Mouse (Mus musculus) sigmoid colon, adult 10 weeks (tissue): ENCODE results near the gene Olfr1360. TPM values are rescaled to one million over a fixed set of nuclear protein-coding genes. Genes with fewer than 3 reads are reported as not detected.

ENCODE experiments used
- polyA plus RNA-seq: library from polyadenylated mRNA; stranded (reverse); fragments of 350-450 nt; fragmentation: Illumina TruSeq; extraction: RNeasy Lipid Tissue Mini Kit (QIAGEN cat#74804); gene quantifications from one replicate; pipeline ENCODE4 v1.2.3, GENCODE M21; 2014; ENCODE audit warnings: low read depth, low replicate concordance

Gene Olfr1360
- polyA plus RNA-seq, result not detected

DNA sequence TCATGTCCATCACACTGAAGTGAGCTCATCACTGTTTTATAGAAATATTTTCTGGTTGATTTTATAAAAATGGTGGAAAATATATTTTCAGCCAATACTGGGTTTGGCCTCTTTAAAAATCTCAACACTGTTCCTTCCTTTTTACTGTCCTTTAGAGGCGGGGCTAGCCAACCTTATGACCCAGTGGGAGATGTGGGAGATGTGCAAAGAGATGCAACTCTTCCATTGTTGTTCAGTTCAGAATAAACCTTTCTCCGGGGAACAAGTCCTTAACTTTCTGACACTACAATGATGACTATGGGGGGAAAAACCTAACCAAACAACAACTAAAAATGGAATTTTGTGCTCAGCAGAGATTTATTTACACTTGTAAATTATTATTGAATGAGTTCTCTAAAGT is at the start of gene Olfr1360:
TSS of gene Olfr1360 (minus strand) at position 101 of the 400 bp plus-strand sequence.

DNA sequence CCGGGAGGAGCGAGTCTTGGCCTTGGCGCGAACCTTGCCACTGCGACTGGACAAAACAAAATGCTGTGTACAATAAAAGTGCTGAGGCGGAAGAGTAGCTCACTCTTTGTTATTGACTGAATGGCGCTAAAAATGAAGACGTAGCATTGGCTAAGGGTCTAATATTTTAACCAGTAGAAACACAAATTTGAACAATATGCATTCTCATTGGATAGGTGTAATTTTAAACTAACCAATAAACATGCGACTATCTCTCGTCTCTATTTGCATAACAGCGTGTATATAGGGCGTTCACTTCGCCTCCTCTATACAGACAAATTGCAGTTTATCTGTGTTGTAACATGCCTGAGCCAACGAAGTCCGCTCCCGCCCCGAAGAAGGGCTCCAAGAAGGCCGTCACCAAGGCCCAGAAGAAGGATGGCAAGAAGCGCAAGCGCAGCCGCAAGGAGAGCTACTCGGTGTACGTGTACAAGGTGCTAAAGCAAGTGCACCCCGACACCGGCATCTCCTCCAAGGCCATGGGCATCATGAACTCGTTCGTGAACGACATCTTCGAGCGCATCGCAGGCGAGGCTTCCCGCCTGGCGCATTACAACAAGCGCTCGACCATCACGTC is 44.7 kb upstream of the Olfr1360 start, which contains the start of gene Hist1h2bm:
TSS of gene Hist1h2bm (plus strand) at position 288 of the 616 bp plus-strand sequence.

DNA sequence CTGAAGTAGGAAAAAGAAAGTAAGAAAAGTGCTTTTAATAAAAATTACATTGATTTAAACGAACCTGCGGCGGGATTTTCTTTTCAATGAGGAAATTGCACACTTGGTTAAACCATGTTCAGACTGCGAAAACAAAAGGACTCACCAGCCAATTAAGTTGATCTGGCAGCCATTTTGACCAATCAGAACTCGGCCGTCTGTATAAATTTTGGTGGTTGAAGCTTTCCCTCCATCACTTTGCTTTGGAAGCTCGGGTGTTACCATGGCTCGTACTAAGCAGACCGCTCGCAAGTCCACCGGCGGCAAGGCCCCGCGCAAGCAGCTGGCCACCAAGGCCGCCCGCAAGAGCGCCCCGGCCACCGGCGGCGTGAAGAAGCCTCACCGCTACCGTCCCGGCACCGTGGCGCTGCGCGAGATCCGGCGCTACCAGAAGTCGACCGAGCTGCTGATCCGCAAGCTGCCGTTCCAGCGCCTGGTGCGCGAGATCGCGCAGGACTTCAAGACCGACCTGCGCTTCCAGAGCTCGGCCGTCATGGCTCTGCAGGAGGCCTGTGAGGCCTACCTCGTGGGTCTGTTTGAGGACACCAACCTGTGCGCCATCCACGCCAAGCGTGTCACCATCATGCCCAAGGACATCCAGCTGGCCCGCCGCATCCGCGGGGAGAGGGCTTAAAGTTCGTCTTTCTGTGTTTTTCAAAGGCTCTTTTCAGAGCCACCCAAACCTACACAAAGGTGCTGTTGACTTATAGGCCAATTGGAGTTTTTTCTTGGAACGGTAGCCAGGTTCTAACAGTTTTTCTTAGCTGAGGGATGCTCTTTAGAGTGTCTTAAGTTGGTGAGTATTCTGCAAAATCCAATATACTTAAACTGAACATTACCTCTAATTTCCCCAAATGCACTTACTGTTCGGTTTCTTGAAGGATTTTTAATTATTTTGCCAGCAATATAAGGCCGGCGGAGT is 40.5 kb upstream of the Olfr1360 start, which contains the start of gene Hist1h3h:
TSS of gene Hist1h3h (plus strand) at position 263 of the 961 bp plus-strand sequence.

DNA sequence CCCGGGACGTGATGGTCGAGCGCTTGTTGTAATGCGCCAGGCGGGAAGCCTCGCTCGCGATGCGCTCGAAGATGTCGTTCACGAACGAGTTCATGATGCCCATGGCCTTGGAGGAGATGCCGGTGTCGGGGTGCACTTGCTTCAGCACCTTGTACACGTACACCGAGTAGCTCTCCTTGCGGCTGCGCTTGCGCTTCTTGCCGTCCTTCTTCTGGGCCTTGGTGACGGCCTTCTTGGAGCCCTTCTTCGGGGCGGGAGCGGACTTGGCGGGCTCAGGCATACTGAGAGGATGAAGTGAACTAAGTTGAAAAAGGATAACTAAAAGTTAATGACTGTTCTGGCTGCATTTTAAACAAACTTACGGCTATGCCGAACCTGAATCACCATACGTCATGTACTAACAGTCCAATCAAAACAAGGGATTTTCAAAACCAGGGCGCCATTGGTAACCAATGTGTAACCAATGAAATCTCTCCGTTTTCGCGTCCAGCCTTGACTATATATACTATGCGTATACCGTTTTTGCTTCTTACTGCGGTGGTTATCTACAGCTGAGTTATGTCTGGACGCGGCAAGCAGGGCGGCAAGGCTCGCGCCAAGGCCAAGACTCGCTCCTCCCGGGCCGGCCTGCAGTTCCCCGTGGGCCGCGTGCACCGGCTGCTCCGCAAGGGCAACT is 38.8 kb upstream of the Olfr1360 start, which contains the start of the genes Hist1h2bl and Hist1h2ai:
TSS of gene Hist1h2bl (minus strand) at position 280 of the 676 bp plus-strand sequence.
TSS of gene Hist1h2ai (plus strand) at position 559 of the 676 bp plus-strand sequence.

DNA sequence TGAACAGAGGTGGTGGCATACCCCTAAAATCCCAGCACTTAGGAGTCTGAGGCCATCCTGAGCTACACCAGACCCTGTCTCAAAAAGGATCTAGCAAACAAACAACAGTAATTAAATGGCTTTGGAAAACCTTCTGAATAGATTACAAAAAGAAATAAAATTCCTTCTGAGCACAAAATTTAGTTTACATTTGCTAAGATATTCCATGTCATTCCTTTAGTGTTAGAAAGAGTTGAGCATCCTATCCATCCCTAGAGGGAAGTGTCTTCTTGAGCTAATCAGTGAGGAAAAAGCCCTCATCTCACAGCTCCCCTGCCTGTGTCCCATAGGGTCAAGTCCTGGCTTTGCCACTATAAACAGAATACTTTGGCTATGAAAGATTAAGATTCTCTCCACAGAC is 20.6 kb upstream of the Olfr1360 start, which contains the start of gene Olfr1359:
TSS of gene Olfr1359 (plus strand) at position 301 of the 400 bp plus-strand sequence.

DNA sequence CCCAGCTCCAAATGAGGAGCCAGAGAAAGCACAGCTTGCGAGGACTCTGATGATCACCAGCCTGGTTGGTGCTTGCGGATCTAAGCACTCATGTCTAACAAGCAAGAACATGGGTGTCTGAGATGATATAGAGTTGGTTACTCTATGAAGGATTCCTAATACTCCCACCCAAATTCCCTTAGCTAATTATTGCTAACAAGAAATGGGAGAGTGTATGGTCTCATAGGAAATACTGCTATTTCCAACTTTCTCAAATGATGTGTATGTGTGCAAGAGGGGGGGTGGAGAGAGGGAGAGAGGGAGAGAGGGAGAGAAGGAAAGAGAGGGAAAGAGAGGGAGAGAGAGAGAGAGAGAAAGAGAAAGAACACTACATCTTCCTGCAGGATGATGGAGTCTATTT is 13.9 kb downstream of the Olfr1360 start, which contains the start of gene Olfr1361:
TSS of gene Olfr1361 (minus strand) at position 101 of the 400 bp plus-strand sequence.

DNA sequence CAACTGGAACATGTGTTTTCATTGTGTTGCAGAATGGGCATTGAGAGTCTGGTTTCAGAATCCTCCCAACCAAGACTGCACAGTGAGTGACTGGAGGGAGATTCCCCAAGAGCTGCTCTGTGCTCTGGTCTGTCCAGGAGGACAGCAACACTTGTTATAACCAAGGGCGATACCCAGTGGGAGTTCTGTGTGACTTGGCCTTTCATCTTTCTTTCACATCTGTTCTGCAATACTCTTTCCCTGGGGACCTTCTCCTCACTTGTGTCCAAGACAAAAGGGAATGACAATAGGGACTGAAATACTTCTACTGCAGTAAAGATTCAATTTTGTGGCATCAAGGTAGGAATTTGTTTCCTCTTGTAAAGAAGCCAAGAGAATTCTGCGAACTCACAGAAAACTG is 34.8 kb downstream of the Olfr1360 start, which contains the start of gene Olfr11:
TSS of gene Olfr11 (minus strand) at position 101 of the 400 bp plus-strand sequence.

Other genes starting within 250 kb of the Olfr1360 start
- 3.1 TPM for gene Pgbd1, start 236.3 kb downstream of the Olfr1360 start, polyA plus RNA-seq
- 116 TPM for gene Zscan26, start 223.7 kb downstream of the Olfr1360 start, polyA plus RNA-seq
- 0.50 TPM for gene Nkapl, start 208.9 kb downstream of the Olfr1360 start, polyA plus RNA-seq
- gene Zkscan4, start 198.5 kb downstream of the Olfr1360 start, polyA plus RNA-seq, result 0.98 TPM
- gene Gm10065, start 198.0 kb downstream of the Olfr1360 start, polyA plus RNA-seq, result not detected
- gene AK157302, start 182.2 kb downstream of the Olfr1360 start, polyA plus RNA-seq, result 4.5 TPM
- gene Gm11273, start 176.0 kb downstream of the Olfr1360 start, polyA plus RNA-seq, result not detected
- gene Zkscan8, start 146.3 kb downstream of the Olfr1360 start, polyA plus RNA-seq, result 33.2 TPM
- gene Olfr1366, start 134.6 kb downstream of the Olfr1360 start, polyA plus RNA-seq, result not detected
- not detected for gene Olfr1535, start 117.5 kb downstream of the Olfr1360 start, polyA plus RNA-seq
- gene Olfr1364, start 95.6 kb downstream of the Olfr1360 start, polyA plus RNA-seq, result not detected
- not detected for gene Olfr1362, start 63.4 kb downstream of the Olfr1360 start, polyA plus RNA-seq
- not detected for gene Olfr11, start 34.9 kb downstream of the Olfr1360 start, polyA plus RNA-seq
- not detected for gene Olfr1361, start 14.0 kb downstream of the Olfr1360 start, polyA plus RNA-seq
- not detected for gene Olfr1359, start 20.7 kb upstream of the Olfr1360 start, polyA plus RNA-seq
- gene Hist1h2bl, start 38.7 kb upstream of the Olfr1360 start, polyA plus RNA-seq, result not detected
- gene Hist1h2ai, start 39.0 kb upstream of the Olfr1360 start, polyA plus RNA-seq, result not detected
- not detected for gene Hist1h3h, start 40.3 kb upstream of the Olfr1360 start, polyA plus RNA-seq
- gene Hist1h2bm, start 44.6 kb upstream of the Olfr1360 start, polyA plus RNA-seq, result not detected
- gene Hist1h4j, start 57.7 kb upstream of the Olfr1360 start, polyA plus RNA-seq, result 4.2 TPM
- gene Hist1h4k, start 73.1 kb upstream of the Olfr1360 start, polyA plus RNA-seq, result not detected
- gene Hist1h2ak, start 76.4 kb upstream of the Olfr1360 start, polyA plus RNA-seq, result not detected
- not detected for gene Hist1h2bn, start 76.7 kb upstream of the Olfr1360 start, polyA plus RNA-seq
- gene Hist1h1b, start 103.2 kb upstream of the Olfr1360 start, polyA plus RNA-seq, result not detected
- gene Hist1h3i, start 106.0 kb upstream of the Olfr1360 start, polyA plus RNA-seq, result not detected
- not detected for gene Hist1h2an, start 109.8 kb upstream of the Olfr1360 start, polyA plus RNA-seq
- gene Hist1h2bp, start 110.1 kb upstream of the Olfr1360 start, polyA plus RNA-seq, result not detected
- 1.1 TPM for gene Hist1h2bq, start 132.8 kb upstream of the Olfr1360 start, polyA plus RNA-seq
- not detected for gene Hist1h2ao, start 133.1 kb upstream of the Olfr1360 start, polyA plus RNA-seq
- not detected for gene Hist1h4m, start 134.3 kb upstream of the Olfr1360 start, polyA plus RNA-seq
- gene Hist1h4n, start 154.8 kb upstream of the Olfr1360 start, polyA plus RNA-seq, result not detected
- not detected for gene Hist1h2ap, start 156.1 kb upstream of the Olfr1360 start, polyA plus RNA-seq
- gene Hist1h2br, start 156.3 kb upstream of the Olfr1360 start, polyA plus RNA-seq, result 5.3 TPM